Mouse (Mus musculus): ENCODE data around the gene Col15a1.

The Col15a1 gene

GRCm38 (mm10) chr4:47230498-47230897 is 22.5 kb downstream of the Col15a1 start:
- no peak for DNase-seq (ENCODE audit: low spot score)

GRCm38 (mm10) chr4:47231322-47231721 is 23.4 kb downstream of the Col15a1 start:
- no peak for DNase-seq (ENCODE audit: low spot score)

GRCm38 (mm10) chr4:47233192-47233835 is 25.4 kb downstream of the Col15a1 start:
- DNase-seq (ENCODE audit: low spot score) = no peak

GRCm38 (mm10) chr4:47234667-47235267 is 26.8 kb downstream of the Col15a1 start:
- DNase-seq (ENCODE audit: low spot score) = peak; percentile 94

GRCm38 (mm10) chr4:47235312-47235711 is 27.4 kb downstream of the Col15a1 start:
- DNase-seq (ENCODE audit: low spot score) = no peak

GRCm38 (mm10) chr4:47236104-47236503 is 28.1 kb downstream of the Col15a1 start:
- DNase-seq (ENCODE audit: low spot score) = no peak

GRCm38 (mm10) chr4:47237220-47237619 is 29.3 kb downstream of the Col15a1 start:
- DNase-seq (ENCODE audit: low spot score) = peak; percentile 78

GRCm38 (mm10) chr4:47239114-47239513 is 31.2 kb downstream of the Col15a1 start:
- DNase-seq (ENCODE audit: low spot score) = no peak

- DNase-seq (ENCODE audit: low spot score) = no peak
These were observed 32.9 kb downstream of the Col15a1 start for GRCm38 (mm10) chr4:47240901-47241300.

GRCm38 (mm10) chr4:47242127-47242526 is 34.2 kb downstream of the Col15a1 start:
- DNase-seq (ENCODE audit: low spot score) = no peak

GRCm38 (mm10) chr4:47244651-47245050 is 36.7 kb downstream of the Col15a1 start:
- no peak for DNase-seq (ENCODE audit: low spot score)

GRCm38 (mm10) chr4:47245621-47246020 is 37.7 kb downstream of the Col15a1 start:
- DNase-seq (ENCODE audit: low spot score) = no peak

- DNase-seq (ENCODE audit: low spot score) = no peak
These were observed 38.9 kb downstream of the Col15a1 start for GRCm38 (mm10) chr4:47246811-47247210.

GRCm38 (mm10) chr4:47247574-47247973 is 39.6 kb downstream of the Col15a1 start:
- DNase-seq (ENCODE audit: low spot score) = no peak

- no peak for DNase-seq (ENCODE audit: low spot score)
These were observed 41.2 kb downstream of the Col15a1 start for GRCm38 (mm10) chr4:47249193-47249592.

- peak; percentile 88 for DNase-seq (ENCODE audit: low spot score)
These were observed 43.1 kb downstream of the Col15a1 start for GRCm38 (mm10) chr4:47251069-47251468.

GRCm38 (mm10) chr4:47251693-47252435 is 43.9 kb downstream of the Col15a1 start:
- DNase-seq (ENCODE audit: low spot score) = no peak

GRCm38 (mm10) chr4:47252627-47253026 is 44.7 kb downstream of the Col15a1 start:
- no peak for DNase-seq (ENCODE audit: low spot score)

GRCm38 (mm10) chr4:47255641-47256040 is 47.7 kb downstream of the Col15a1 start:
- DNase-seq (ENCODE audit: low spot score) = peak; percentile 86

GRCm38 (mm10) chr4:47258201-47258600 is 50.2 kb downstream of the Col15a1 start:
- DNase-seq (ENCODE audit: low spot score) = no peak

- DNase-seq (ENCODE audit: low spot score) = no peak
These were observed 53.1 kb downstream of the Col15a1 start for GRCm38 (mm10) chr4:47261049-47261448.

- no peak for DNase-seq (ENCODE audit: low spot score)
These were observed 54.0 kb downstream of the Col15a1 start for GRCm38 (mm10) chr4:47261919-47262318.

GRCm38 (mm10) chr4:47265555-47265954 is 57.6 kb downstream of the Col15a1 start:
- DNase-seq (ENCODE audit: low spot score) = no peak
